Mouse (Mus musculus) left cerebral cortex, adult 8-10 months (tissue): Measurements from ENCODE around the gene Pmis2. TPM values are rescaled to one million over a fixed set of nuclear protein-coding genes. Genes with fewer than 3 reads are reported as not detected.

ENCODE experiments used
- DNase-seq, 2 experiments: peaks; one replicate each; pipeline ENCODE4 v3.0.0; 2022; ENCODE audit warnings: low spot score in 2 of 2
- total RNA-seq, 4 experiments: library from RNA; stranded (reverse); gene quantifications; 2 replicates each; pipeline ENCODE4 v1.2.4; 2022

The Pmis2 gene
- not detected for total RNA-seq

GRCm38 (mm10) chr7:30671480-30671879, at the start of gene Pmis2:
Gene Pmis2 (minus strand): TSS chr7:30671605.
- no peak for DNase-seq

DNA sequence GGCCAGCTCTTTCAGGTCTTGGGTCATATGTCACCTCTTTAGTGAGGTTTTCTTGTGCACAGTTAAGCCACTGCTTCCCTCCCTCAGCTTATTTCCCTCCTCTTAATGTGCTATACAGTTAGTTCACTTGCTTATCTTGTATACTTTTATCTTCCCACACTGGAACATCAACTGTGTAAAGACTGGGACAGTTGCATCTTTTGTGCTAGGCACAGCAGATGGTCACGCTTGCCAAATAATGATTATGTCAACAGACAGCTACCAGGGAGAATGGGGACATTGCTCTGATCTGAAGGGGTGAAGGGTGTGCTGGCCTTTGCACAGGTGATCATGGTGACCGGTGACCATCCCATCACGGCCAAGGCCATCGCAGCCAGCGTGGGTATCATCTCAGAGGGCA, 48.3 kb upstream of the Pmis2 start:
- DNase-seq = no peak

- no peak for DNase-seq
Measured at GRCm38 (mm10) chr7:30717716-30718046, 46.3 kb upstream of the Pmis2 start.

GRCm38 (mm10) chr7:30717006-30717715, 45.8 kb upstream of the Pmis2 start:
- peak in 1 of 2 experiments; percentile 53 for DNase-seq

- DNase-seq = no peak
Measured at GRCm38 (mm10) chr7:30711942-30712341, 40.5 kb upstream of the Pmis2 start, which contains the start of gene Atp4a. Gene Atp4a (plus strand): TSS chr7:30712209.

DNA sequence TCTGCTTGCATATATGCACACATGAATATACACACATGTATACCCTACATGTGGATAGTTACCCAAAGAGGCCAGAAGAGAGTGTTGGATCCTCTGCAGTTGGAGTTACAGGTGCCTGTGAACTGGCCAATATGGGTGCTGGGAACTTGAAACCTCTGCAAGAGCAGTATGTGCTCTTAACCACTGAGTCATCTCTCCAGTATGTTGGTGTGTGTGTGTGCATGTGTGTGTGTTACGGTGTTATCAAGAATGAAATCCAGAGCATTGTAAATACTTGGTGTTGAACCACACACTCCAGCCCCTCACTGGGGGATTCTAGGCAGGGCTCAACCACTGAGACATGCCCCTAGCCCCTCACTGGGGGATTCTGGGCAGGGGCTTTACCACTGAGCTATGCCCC, 36.0 kb upstream of the Pmis2 start:
- DNase-seq = no peak

DNA sequence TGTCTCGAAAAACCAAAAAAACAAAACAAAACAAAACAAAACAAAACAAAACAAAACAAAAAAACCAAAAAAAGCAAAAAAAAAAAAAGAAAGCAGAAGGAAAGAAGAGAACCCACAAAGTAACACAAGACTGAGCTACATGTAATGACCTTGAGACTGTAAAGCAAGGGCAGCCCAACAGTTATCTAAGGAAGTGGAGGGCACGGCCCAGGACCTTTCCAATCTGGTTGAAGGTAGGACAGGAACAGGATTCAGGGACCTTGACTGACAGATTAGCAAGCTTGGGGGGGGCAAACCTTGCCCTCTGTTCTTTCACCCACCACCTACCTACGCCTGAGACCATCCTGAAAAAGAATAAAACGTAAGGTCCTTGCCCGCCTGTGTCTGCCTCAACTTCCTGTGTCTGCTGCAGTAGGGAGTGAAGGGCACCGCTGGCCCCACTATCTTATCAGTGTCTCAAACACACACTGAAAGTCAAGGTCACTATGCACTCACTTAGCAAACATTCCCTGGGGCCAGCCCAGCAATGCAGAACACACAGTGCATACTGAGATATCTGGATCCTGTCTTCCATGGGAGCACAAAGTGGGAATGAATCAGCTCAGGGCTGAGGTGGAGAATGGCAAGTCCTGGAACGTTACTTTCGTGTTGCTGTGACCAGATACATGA, 34.9 kb upstream of the Pmis2 start:
- no peak for DNase-seq

GRCm38 (mm10) chr7:30698589-30698988, 27.2 kb upstream of the Pmis2 start, which contains the start of gene 2200002J24Rik:
Gene 2200002J24Rik (plus strand): TSS chr7:30698926.
- no peak for DNase-seq

- no peak for DNase-seq
Measured at GRCm38 (mm10) chr7:30698101-30698500, 26.7 kb upstream of the Pmis2 start.

DNA sequence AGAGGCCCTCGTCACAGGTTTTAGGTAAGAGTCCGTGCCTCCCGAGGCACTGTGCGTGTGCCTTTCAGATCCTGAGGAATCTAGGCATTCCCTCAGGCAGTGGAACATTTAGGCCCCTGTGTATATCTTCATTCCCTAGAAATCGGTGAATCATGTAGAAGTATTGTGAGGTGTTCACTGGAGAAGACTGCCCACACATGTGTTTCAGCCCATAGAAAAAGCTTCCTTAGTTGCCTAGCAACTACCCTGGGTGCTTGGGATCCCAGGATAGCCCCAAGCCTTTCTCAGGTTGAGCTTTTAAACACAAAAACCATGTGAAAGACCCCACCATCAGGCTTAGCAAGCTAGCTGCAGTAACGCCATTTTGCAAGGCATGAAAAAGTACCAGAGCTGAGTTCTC, 16.9 kb upstream of the Pmis2 start:
- no peak for DNase-seq

DNA sequence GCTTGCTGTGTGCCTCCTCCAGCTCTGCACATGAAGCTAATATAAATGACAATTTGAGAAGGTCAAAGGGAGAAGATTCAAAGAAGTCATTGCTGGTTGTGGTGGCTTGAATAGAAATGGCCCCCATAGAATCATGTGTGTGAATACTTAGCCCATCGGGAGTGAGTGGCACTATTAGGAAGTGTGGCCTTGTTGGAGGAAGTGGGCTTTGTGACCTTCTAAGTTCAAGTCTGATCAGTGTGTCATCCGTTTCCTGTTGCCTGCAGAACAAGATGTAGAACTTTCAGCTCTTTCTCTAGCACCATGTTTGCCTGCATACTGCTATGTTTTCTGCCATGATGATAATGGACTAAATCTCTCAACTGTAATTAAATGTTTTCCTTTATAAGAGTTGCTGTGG, 12.0 kb upstream of the Pmis2 start:
- no peak for DNase-seq

DNA sequence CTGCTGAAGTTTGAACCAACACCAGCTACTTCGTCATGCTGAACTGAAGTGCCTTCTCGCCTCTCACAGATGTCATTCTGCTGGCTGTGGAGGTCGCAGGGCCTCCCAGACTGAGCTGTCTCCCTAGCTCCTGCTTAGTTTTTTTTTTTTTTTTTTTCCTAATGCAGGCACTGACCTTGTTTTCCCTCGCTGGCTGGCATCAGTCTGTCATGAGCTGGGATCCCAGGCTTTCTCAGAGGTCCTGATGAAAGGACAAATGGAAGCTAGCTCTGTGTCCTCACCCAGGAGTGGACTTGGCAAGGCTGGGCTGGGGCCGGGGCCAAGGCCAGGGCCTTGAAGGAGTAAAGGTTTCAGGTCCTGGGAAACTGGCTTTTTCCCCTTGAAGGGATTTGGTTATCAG, 10.5 kb upstream of the Pmis2 start:
- no peak for DNase-seq

- DNase-seq = no peak
Measured at GRCm38 (mm10) chr7:30678263-30678975, 7.0 kb upstream of the Pmis2 start.

DNA sequence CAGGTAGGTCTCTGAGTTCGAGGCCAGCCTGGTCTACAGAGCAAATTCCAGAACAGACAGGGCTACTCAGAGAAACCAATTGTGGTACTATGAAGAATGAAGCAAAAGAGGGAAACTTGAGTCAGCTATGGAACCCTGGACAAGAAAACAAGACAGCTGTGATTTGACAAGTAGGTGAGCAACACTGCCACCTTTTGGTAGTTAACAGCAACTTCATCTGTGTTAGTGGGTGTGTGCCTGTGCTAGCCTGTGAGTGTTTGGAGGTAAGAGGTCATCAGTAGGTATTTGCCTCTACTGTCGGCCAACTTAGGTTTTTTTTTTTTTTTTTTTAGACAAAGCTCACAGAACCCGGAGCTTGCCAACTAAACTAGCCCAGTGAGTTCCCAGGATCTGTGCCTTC, 2.2 kb downstream of the Pmis2 start:
- no peak for DNase-seq

GRCm38 (mm10) chr7:30665321-30665720, 6.1 kb downstream of the Pmis2 start:
- DNase-seq = no peak

GRCm38 (mm10) chr7:30664529-30665200, 6.7 kb downstream of the Pmis2 start, which contains the start of gene Haus5:
Gene Haus5 (minus strand): TSS chr7:30664994.
- DNase-seq = peak; percentile 78 to 90

- peak; percentile 94 to 99 for DNase-seq
Measured at GRCm38 (mm10) chr7:30649591-30650540, 21.5 kb downstream of the Pmis2 start, which contains the start of gene Rbm42. Gene Rbm42 (minus strand): TSS chr7:30650317.

DNA sequence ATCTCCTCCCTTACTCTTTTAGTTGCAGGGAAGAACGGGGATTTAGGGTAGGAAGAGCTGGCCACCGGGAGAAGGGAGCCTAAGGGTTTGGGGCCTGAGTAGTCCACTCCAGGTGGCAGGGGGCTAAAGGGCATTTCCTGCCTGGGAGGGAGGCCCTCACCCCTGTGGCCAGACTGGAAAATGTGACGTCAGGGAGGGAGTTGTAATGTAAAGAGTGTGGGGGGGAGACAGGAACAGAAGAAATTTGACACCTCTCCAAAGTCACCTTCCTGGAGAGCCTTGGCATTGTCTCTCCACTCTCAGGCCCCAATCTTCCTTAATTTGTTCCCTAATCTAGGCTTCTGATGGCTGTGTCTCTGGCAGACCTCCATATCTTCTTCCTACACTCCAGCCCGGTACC, 32.3 kb downstream of the Pmis2 start:
- no peak for DNase-seq

DNA sequence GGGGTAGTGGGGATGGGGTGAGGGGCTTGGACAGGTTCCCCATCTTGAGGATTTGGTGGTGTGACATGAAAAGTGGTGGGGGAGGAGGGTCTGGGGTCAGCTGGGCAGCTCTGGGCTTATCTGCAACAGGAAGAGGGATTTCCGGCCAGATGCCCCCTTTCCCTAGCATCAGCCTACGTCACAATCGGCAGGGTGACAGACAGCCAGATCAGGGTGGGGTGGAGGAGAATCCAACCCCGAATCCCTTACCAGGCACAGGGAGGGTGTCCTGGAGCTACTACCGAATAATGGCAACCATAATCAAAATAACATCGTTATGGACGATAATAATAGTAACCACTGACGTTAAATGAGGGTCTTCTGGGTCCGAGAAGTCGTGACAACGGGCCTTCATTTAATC, 35.0 kb downstream of the Pmis2 start:
- no peak for DNase-seq

DNA sequence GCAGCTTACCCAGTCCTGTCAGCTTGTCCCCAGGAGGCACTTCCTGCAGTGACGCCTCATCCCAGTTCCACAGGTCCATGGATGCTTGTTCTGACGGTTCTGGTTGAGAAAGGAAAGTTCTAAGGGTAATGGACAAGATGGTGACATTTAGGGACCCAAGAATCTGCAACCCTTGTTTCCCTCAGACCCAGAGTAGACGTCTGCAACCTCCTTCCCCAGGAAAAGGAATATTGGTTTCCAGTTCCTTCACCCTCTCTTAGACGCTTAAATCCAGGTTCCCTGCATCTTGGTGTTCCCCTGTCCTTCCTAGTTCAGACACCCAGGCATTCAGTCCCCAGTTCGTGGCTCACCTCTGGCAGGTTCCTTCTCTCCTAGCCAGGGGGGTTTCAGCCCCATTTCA, 35.7 kb downstream of the Pmis2 start, which contains the start of gene Etv2:
TSS of gene Etv2 (minus strand) at position 101 of the 400 bp plus-strand sequence.
- DNase-seq = no peak
